Mouse (Mus musculus) embryonic facial prominence, embryonic 15.5 days (tissue): ENCODE measurements at regions not wholly inside any gene's neighbourhood (a gene's known extent, or its start where the extent isn't known, plus 50 kb on each side); places are given as distances from the start of the nearest gene placed in this dataset.

Experiments used
- ATAC-seq: fragments of 200-750 bp; cut with Nextera tagmentation; 2 replicates; pipeline ENCODE4 v1.8.0; 2017; ENCODE audit warnings: low read depth, moderate TSS enrichment; ENCODE audit not compliant: insufficient number of reproducible peaks, low FRiP score, low TSS enrichment
- H3K27ac ChIP-seq: fragments of 300-500 bp; sonication (generic); replicated peaks from 2 replicates; pipeline ENCODE4 v1.5.1; 2015; ENCODE audit warnings: mild to moderate bottlenecking, inconsistent platforms
- H3K27me3 ChIP-seq: fragments of 300-500 bp; sonication (generic); 2 replicates; pipeline ENCODE4 v1.6.1; 2015; ENCODE audit warnings: inconsistent platforms
- H3K36me3 ChIP-seq: fragments of 300-500 bp; sonication (generic); 2 replicates; pipeline ENCODE4 v1.6.1; 2015; ENCODE audit warnings: mild to moderate bottlenecking, inconsistent platforms
- H3K4me1 ChIP-seq: fragments of 300-500 bp; sonication (generic); 2 replicates; pipeline ENCODE4 v1.6.1; 2015; ENCODE audit warnings: inconsistent platforms
- H3K4me2 ChIP-seq: fragments of 300-500 bp; sonication (generic); replicated peaks from 2 replicates; pipeline ENCODE4 v1.6.1; 2015; ENCODE audit warnings: mild to moderate bottlenecking, inconsistent platforms
- H3K4me3 ChIP-seq: fragments of 300-500 bp; sonication (generic); replicated peaks from 2 replicates; pipeline ENCODE4 v1.5.1; 2015; ENCODE audit warnings: mild to moderate bottlenecking, inconsistent platforms
- H3K9ac ChIP-seq: fragments of 300-500 bp; sonication (generic); 2 replicates; pipeline ENCODE4 v1.6.1; 2015; ENCODE audit warnings: inconsistent platforms
- H3K9me3 ChIP-seq: fragments of 300-500 bp; sonication (generic); replicated peaks from 2 replicates; pipeline ENCODE4 v1.6.1; 2016; ENCODE audit warnings: inconsistent platforms
- WGBS: fragments of 180-500 bp; shearing (Covaris S2); methylation state at CpG from one replicate; pipeline ENCODE4 v1.1.7; 2015; 5-methylcytosine and 5-hydroxymethylcytosine counted together

- 79% methylated on average over 5 of the region's 5 CpGs for WGBS
- H3K36me3 ChIP-seq: no peaks in the 10 kb centered on the region
- ATAC-seq: no peak
- H3K9ac ChIP-seq: no peak overlapping the region
- no peaks in the 10 kb centered on the region for H3K27me3 ChIP-seq
- H3K4me3 ChIP-seq: no peak overlapping the region
- no peaks in the 10 kb centered on the region for H3K9me3 ChIP-seq
- no peak overlapping the region for H3K27ac ChIP-seq
- H3K4me2 ChIP-seq: no peak overlapping the region
- H3K4me1 ChIP-seq: no peaks in the 10 kb centered on the region
These were observed 179.5 kb downstream of the Ets1 start for GRCm38 (mm10) chr9:32815473-32815872.

GRCm38 (mm10) chr9:32816649-32817425, 180.8 kb downstream of the Ets1 start:
- WGBS: 78% methylated on average over 9 of the region's 9 CpGs
- no peak overlapping the region for H3K27ac ChIP-seq

GRCm38 (mm10) chr9:32817442-32818358, 181.7 kb downstream of the Ets1 start:
- WGBS: 73% methylated on average over 7 of the region's 7 CpGs
- no peak overlapping the region for H3K9ac ChIP-seq
- H3K27ac ChIP-seq: no peak overlapping the region
- no peaks in the 10 kb centered on the region for H3K36me3 ChIP-seq
- H3K4me3 ChIP-seq: no peak overlapping the region
- no peaks in the 10 kb centered on the region for H3K4me1 ChIP-seq
- no peak overlapping the region for H3K4me2 ChIP-seq
- ATAC-seq: no peak
- no peaks in the 10 kb centered on the region for H3K27me3 ChIP-seq
- no peaks in the 10 kb centered on the region for H3K9me3 ChIP-seq

More at GRCm38 (mm10) chr9:32816649-32817425, 180.8 kb downstream of the Ets1 start:
- Histone ChIP-seq H3K4me2 (no peak overlapping the region), H3K27me3 (no peaks in the 10 kb centered on the region), H3K4me3 (no peak overlapping the region), H3K36me3 (no peaks in the 10 kb centered on the region), H3K9ac (no peak overlapping the region), H3K4me1 (no peaks in the 10 kb centered on the region), H3K9me3 (no peaks in the 10 kb centered on the region)
- ATAC-seq: no peak

GRCm38 (mm10) chr9:32823439-32824133, 187.6 kb downstream of the Ets1 start:
- peak; percentile 70 for ATAC-seq
- H3K9ac ChIP-seq: no peak overlapping the region
- H3K27ac ChIP-seq: peak overlapping the region; percentile 56; the same call in 1 of the 2 replicates
- peaks cover 6% of the 10 kb centered on the region; the same call in 1 of the 2 replicates for H3K4me1 ChIP-seq
- no peaks in the 10 kb centered on the region for H3K36me3 ChIP-seq
- 16% methylated on average over 8 of the region's 8 CpGs for WGBS
- H3K4me2 ChIP-seq: 0 out of 2 replicates have a peak overlapping the region, but pooled peaks have one; percentile 2
- no peak overlapping the region for H3K4me3 ChIP-seq
- no peaks in the 10 kb centered on the region for H3K9me3 ChIP-seq
- no peaks in the 10 kb centered on the region for H3K27me3 ChIP-seq

GRCm38 (mm10) chr9:32824134-32824531, 188.1 kb downstream of the Ets1 start:
- H3K4me2 ChIP-seq: no peak overlapping the region

GRCm38 (mm10) chr9:32830268-32830891, 194.4 kb downstream of the Ets1 start:
- Histone ChIP-seq H3K9ac (no peak overlapping the region), H3K36me3 (no peaks in the 10 kb centered on the region), H3K4me1 (peaks cover 4% of the 10 kb centered on the region), H3K4me2 (no peak overlapping the region), H3K27ac (no peak overlapping the region), H3K4me3 (no peak overlapping the region), H3K9me3 (no peaks in the 10 kb centered on the region), H3K27me3 (no peaks in the 10 kb centered on the region)
- 18% methylated on average over 2 of the region's 2 CpGs for WGBS
- no peak; the same call in 1 of the 2 replicates for ATAC-seq

More at GRCm38 (mm10) chr9:32824134-32824531, 188.1 kb downstream of the Ets1 start:
- Histone ChIP-seq H3K36me3 (no peaks in the 10 kb centered on the region), H3K9ac (no peak overlapping the region), H3K4me1 (peaks cover 6% of the 10 kb centered on the region; the same call in 1 of the 2 replicates), H3K4me3 (no peak overlapping the region), H3K27ac (no peak overlapping the region), H3K9me3 (no peaks in the 10 kb centered on the region), H3K27me3 (no peaks in the 10 kb centered on the region)
- WGBS: 33% methylated on average over 6 of the region's 6 CpGs
- 0 out of 2 replicates have a peak, but pooled peaks have one; percentile 7 for ATAC-seq

GRCm38 (mm10) chr9:32833373-32833772, 197.4 kb downstream of the Ets1 start:
- H3K27me3 ChIP-seq: no peaks in the 10 kb centered on the region
- ATAC-seq: no peak
- WGBS: 83% methylated on average over 8 of the region's 8 CpGs
- H3K4me3 ChIP-seq: no peak overlapping the region
- no peaks in the 10 kb centered on the region for H3K36me3 ChIP-seq
- H3K4me2 ChIP-seq: no peak overlapping the region
- H3K27ac ChIP-seq: no peak overlapping the region
- H3K9ac ChIP-seq: no peak overlapping the region
- H3K4me1 ChIP-seq: peaks cover 4% of the 10 kb centered on the region
- no peaks in the 10 kb centered on the region for H3K9me3 ChIP-seq

- no peak for ATAC-seq
- Histone ChIP-seq H3K9ac (no peak overlapping the region), H3K9me3 (no peaks in the 10 kb centered on the region), H3K4me3 (no peak overlapping the region), H3K27ac (no peak overlapping the region), H3K4me2 (no peak overlapping the region), H3K4me1 (peaks cover 4% of the 10 kb centered on the region), H3K27me3 (no peaks in the 10 kb centered on the region), H3K36me3 (no peaks in the 10 kb centered on the region)
- WGBS: 31% methylated on average over 13 of the region's 13 CpGs
These were observed 199.0 kb downstream of the Ets1 start for GRCm38 (mm10) chr9:32834751-32835625.

GRCm38 (mm10) chr9:32835626-32835971, 199.6 kb downstream of the Ets1 start:
- H3K9ac ChIP-seq: no peak overlapping the region
- no peak overlapping the region for H3K4me3 ChIP-seq
- no peak overlapping the region for H3K27ac ChIP-seq
- H3K4me2 ChIP-seq: no peak overlapping the region
- WGBS: 23% methylated on average over 4 of the region's 4 CpGs
- H3K9me3 ChIP-seq: no peaks in the 10 kb centered on the region
- ATAC-seq: no peak
- H3K27me3 ChIP-seq: no peaks in the 10 kb centered on the region
- peaks cover under 1% of the 10 kb centered on the region; the same call in 1 of the 2 replicates for H3K4me1 ChIP-seq
- H3K36me3 ChIP-seq: no peaks in the 10 kb centered on the region

GRCm38 (mm10) chr9:32836371-32836770, 200.3 kb downstream of the Ets1 start:
- Histone ChIP-seq H3K9me3 (no peaks in the 10 kb centered on the region), H3K27me3 (no peaks in the 10 kb centered on the region), H3K4me3 (no peak overlapping the region), H3K9ac (no peak overlapping the region), H3K36me3 (no peaks in the 10 kb centered on the region), H3K4me2 (no peak overlapping the region), H3K4me1 (no peaks in the 10 kb centered on the region), H3K27ac (no peak overlapping the region)
- 22% methylated on average over 5 of the region's 5 CpGs for WGBS
- ATAC-seq: no peak
